Mouse (Mus musculus) yolk sac, embryonic 10.5 days (tissue): Measurements from ENCODE around the gene Hist1h1c.
"Not testable (repeated sequence)": the region's sequence is repeated elsewhere in the genome, so short reads cannot be mapped to it uniquely, and the experiment has no call there.

Experiments
- DNase-seq: peaks from one replicate; pipeline ENCODE4 v3.0.0-alpha.2; 2017; ENCODE audit warnings: low spot score

Hist1h1c gene

DNA sequence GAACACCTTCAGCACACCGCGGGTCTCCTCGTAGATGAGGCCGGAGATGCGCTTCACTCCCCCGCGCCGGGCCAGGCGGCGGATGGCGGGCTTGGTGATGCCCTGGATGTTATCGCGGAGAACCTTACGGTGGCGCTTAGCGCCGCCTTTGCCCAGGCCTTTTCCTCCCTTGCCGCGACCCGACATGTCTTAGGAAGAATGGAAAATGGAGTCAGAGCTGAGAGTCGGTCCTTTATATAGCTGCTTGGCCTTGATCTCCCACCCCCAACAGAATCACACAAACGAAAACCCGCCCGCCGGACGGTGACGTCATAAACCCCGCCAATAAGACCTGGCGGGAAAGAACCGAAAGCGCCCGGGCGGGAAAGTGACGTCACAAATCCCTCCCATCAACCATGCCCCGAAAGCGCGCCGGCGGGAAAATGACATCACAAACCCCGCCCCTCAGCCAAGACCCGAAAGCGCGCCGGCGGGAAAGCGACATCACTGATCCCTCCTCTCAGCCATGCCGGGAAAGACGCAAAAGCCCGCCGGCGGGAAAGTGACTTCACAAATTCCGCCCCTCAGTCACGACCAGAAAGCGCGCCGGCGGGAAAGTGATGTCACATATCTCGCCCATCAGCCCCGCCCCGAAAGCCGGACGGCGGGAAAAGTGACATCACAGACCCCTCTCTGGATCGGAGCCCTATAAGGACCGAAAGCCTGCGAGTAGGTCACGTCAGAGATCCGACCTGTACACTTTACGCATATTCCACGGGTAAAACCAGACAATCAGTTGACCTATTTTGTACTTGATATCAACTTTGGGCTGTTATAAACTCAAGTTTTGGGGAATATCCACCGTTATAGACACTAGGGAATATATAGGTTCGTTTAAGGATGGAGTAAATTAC is 22.6 kb downstream of the Hist1h1c start, which contains the start of gene Hist1h4a:
Hist1h4a (minus strand) TSS at position 259 of the 893 bp plus-strand sequence.
- peak; percentile 99 for DNase-seq

DNA sequence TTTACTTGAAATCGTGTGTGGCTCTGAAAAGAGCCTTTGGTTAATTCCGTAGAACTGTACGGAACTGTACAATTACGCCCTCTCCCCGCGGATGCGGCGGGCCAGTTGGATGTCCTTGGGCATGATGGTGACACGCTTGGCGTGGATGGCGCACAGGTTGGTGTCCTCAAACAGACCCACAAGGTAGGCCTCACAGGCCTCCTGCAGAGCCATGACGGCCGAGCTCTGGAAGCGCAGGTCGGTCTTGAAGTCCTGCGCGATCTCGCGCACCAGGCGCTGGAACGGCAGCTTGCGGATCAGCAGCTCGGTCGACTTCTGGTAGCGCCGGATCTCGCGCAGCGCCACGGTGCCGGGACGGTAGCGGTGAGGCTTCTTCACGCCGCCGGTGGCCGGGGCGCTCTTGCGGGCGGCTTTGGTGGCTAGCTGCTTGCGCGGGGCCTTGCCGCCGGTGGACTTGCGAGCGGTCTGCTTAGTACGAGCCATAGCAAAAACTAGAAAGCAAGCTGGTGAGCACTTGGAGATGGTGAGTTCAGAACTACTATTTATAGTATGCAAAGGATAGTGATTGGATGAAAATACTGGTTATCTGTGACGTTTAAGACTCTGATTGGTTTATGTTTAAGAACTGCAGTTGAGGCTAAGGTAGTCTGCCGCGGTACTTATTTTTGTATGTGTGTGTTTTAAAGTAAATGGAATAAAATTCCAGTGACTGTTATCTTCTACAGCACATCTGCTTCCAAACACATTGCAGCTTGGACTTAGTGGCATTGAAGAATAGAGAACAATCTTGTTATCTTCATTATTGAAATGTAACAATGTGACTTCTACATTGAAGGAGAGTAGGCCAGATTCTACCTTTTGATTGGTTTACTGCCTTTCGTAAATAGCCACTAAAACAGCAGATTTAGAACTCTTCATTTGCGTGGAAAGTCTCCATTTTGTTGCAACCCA is 23.5 kb downstream of the Hist1h1c start, which contains the start of gene Hist1h3a:
Hist1h3a (minus strand) TSS at position 516 of the 951 bp plus-strand sequence.
- peak; percentile 87 for DNase-seq

DNA sequence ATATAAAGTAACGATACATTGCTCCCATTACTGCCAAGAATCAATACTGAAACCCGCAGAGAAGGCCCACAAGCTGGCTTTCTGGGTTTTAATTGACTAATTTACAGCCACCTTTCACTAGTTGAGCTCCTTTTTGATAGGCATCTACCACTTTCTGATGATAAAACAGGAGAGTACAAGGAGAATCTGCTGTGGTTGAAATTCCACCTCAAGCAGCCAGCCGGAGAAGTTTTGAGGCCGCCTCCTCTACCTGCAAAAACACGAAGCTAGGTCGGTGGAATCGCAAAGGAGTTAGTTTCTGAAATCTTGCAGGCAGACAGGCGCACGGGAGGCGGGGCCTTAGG is 24.6 kb downstream of the Hist1h1c start:
- no peak for DNase-seq

DNA sequence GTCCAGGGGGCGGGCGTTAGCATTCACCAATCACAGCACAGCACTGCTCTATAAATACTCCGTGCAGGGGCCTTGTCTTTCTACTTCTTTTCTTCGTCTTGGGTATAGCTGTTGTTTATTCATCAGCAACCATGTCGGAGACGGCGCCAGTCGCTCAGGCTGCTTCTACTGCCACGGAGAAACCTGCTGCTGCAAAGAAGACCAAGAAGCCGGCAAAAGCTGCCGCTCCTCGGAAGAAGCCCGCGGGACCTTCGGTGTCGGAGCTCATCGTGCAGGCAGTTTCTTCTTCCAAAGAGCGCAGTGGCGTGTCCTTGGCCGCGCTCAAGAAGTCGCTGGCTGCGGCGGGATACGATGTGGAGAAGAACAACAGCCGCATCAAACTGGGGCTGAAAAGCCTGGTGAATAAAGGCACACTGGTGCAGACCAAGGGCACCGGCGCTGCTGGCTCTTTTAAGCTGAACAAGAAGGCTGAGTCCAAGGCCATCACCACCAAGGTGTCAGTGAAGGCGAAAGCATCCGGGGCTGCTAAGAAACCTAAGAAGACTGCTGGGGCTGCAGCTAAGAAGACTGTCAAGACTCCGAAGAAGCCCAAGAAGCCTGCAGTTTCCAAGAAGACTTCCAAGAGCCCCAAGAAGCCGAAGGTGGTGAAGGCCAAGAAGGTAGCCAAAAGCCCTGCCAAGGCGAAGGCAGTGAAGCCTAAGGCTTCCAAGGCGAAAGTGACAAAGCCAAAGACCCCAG is 25.1 kb downstream of the Hist1h1c start, which contains the start of gene Hist1h1a:
Hist1h1a (plus strand) TSS at position 81 of the 738 bp plus-strand sequence.
- peak; percentile 93 for DNase-seq

DNA sequence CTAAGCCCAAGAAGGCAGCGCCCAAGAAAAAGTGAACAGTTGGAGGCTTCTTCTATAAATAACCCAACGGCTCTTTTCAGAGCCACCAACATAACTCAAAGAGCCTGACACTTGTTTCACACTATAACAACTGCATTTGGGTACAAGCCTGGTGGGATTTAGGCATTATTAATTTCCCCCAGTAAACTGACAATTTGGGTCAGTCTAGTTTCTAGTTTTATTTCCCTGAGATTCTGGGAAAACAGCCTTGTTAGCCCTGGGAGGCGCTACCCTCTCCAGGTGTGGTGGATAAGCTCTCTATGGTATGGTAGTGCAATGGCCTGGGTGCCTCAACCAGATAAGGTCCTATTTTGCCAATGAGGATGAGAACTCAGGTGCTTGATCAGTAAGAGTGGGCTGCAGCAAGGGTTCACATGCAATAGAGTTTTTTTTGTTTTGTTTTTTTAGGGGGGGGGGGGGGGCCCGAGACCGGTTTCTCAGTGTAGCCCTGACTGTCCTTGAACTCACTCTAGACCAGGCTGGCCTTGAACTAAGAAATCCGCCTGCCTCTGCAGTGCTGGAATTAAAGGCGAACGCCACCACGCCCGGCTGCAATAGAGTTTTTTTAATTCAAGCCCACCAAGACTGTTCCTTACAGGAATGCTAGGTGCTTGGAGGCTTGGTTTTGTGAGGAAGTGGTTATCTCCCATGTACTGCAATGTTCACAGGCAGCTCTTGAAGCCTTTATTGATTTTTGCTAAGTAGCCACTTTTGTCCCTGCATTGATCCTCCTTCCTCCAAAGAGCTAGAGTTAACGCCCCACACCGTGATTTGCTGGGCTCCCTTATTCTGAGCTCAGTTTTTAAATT is 25.9 kb downstream of the Hist1h1c start:
- DNase-seq = peak; percentile 47

DNA sequence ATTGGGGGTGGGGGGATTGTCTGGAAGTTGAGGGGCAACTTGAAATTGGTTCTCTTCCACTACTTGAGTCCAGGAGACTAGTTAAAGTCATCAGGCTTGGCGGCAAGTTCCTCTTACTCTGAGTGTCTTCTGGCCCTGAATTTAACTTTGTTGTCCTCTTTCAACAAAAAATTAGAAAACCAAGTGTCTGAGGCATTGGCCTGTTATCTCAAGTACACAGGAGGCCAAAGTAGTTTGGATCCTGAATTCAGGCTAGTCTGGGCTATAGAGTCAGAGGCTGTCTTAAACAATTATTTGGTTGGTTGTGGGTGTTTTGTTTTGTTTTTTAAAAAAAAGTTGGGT is 26.5 kb downstream of the Hist1h1c start:
- no peak for DNase-seq

DNA sequence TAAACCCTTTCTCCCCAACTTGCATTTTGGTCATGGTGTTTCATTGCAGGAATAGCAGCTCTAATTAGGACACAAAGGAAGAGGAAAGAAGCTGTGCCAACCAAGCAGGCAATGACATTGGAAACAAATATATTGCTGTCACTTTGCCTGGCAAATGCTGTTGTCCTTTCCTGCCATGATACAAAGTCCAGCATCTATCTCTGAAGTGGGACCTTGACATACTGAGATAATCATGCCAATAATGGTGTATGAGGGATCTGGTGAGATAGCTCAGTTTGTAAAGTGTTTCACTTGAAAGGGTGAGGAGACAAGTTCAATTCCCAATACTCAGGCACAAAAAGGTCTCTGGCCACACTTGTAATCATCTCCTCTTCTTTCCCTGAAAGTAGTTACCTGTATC is 28.2 kb downstream of the Hist1h1c start:
- DNase-seq = no peak

DNA sequence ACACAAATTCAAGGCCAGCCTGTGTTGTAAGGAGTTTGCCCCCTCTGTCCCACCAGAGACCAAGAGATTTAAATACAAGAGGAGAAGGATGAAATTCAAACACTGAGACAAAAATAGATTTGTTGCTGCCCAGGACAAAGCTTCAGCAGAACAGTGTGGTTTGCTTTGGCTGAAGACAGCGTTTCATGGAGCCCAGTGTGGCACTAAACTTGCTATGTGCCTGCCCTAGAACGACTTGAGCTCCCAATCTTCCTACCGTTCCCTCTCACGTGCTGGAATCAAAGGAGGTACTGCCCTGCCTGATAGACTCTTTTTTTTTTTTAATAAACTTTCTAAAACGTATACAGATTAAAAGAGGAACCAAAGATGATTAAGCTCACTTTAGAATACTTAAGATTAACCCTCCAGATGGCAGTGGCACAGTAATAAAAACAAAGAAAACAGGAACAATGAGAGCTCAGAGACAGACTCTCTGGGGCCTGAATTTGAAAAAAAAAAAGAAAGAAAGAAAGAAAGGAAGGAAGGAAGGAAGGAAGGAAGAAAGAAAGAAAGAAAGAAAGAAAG is 30.3 kb downstream of the Hist1h1c start:
- DNase-seq = no peak

DNA sequence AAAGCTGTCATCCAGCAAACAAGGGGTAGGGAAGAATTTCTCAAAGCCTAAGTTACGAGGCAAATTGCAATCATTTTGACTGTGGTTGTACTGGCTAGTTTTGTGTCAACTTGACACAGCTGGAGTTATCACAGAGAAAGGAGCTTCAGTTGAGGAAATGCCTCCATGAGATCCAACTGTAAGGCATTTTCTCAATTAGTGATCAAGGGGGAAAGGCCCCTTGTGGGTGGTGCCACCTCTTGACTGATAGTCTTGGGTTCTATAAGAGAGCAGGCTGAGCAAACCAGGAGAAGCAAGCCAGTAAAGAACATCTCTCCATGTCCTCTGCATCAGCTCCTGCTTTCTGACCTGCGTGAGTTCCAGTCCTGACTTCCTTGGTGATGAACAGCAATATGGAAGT is 31.0 kb downstream of the Hist1h1c start, which contains the start of gene Trim38:
Trim38 (plus strand) TSS at position 301 of the 400 bp plus-strand sequence.
- not testable (repeated sequence) for DNase-seq

DNA sequence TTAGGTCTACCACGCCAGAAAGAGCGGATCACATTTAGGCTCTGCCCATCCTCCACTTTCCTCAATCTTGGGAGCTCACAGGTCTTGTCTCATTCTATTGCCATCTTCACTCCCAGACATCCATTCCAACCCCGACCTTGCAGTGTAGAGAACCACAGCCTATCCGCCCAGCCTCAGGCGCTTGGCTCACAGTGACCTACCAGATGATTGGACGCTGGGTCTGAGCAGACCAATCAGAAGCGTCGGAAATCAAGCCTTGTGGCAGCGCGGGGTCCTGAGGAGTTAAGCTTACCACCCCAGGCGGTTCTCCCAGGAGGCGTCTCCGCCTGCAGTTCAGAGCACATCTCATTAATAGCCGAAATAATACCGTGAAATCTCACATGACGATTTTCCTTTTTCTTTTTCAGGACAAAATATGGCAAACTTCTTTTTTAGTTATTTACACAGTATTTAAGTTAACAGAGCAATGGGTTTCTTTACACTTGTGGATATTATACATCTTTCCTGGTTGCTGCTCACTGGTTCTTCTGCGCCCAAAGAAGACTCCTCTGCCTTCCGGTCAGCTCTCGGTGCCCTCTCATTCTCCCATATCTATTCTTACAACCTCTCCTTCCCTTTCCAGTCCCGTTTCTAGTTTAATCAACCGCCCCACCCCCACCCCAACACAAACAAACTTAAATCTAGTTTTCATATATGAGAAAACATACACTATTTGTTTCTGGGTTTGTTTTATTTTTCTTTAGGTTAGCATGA is 34.1 kb downstream of the Hist1h1c start:
- DNase-seq = peak; percentile 79

DNA sequence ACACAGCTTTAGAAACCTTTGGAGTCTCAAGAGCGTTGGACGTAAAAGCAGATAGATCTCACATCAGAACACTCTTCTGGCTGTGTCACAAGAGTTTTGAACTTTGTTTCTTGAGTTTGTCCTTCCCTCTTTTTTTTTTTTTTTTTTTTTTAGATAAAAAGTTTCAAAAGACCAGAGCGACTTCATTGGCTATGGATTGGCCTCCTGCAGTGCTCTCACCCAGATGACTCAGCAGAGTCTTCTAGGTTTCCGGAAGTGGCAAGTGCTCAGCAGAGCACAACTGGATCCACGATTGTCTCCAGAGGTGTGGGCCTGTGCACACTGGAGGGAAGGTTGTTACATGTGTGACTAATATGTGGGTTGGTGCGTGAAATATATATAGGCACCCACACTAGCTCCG is 39.7 kb downstream of the Hist1h1c start:
- no peak for DNase-seq

DNA sequence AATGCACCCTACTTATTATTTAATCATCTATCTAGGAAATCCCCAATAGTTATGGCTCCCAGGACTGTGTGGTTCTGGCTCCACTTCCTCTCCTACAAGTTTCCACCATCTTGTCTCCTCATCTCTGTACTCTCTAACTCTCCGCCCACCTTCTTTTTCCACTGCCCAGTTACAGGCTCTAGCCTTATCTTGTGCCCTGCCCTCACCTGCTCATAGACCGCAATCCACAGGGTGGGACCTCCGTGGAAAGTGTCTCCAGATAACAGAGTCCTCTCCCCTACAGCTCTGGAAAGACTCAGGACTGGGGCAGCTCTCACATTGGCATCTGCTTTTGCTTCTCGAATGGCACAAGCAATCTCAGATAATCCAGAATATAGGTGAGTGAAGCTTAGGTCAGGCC is 40.4 kb downstream of the Hist1h1c start:
- no peak for DNase-seq
